Mouse (Mus musculus) heart, adult 2 months (tissue): ENCODE data around the gene Syt6. TPM values are rescaled to one million over a fixed set of nuclear protein-coding genes. Genes with fewer than 3 reads are reported as not detected.
"Not testable (repeated sequence)": the region's sequence is repeated elsewhere in the genome, so short reads cannot be mapped to it uniquely, and the experiment has no call there.

Experiments
- DNase-seq, 2 experiments: peaks; one replicate each; pipeline ENCODE4 v3.0.0; 2021
- H3K27ac ChIP-seq: fragments of 200-600 bp; 2 replicates; pipeline ENCODE4 v1.8.1; 2022
- H3K27me3 ChIP-seq: fragments of 200-500 bp; 2 replicates; pipeline ENCODE4 v1.6.1; 2012; ENCODE audit warnings: mild to moderate bottlenecking, low read length, inconsistent platforms, mixed read lengths; ENCODE audit not compliant: control insufficient read depth, insufficient read depth
- H3K36me3 ChIP-seq: fragments of 200-500 bp; 2 replicates; pipeline ENCODE4 v1.6.1; 2012; ENCODE audit warnings: low read length, inconsistent platforms; ENCODE audit not compliant: control insufficient read depth, insufficient read depth
- H3K4me1 ChIP-seq: fragments of 200-500 bp; 2 replicates; pipeline ENCODE4 v1.6.1; 2011; ENCODE audit warnings: low read length; ENCODE audit not compliant: control insufficient read depth, insufficient read depth
- H3K4me3 ChIP-seq: fragments of 200-600 bp; 2 replicates; pipeline ENCODE4 v1.8.1; 2022
- H3K79me2 ChIP-seq: fragments of 200-500 bp; replicated peaks from 2 replicates; pipeline ENCODE4 v1.6.1; 2012; ENCODE audit warnings: mild to moderate bottlenecking, inconsistent platforms, low read length, moderate library complexity, mixed read lengths; ENCODE audit not compliant: control insufficient read depth, insufficient read depth
- H3K9ac ChIP-seq: fragments of 200-500 bp; 2 replicates; pipeline ENCODE4 v1.6.1; 2012; ENCODE audit warnings: low read depth, mild to moderate bottlenecking, control low read depth, inconsistent platforms, low read length, mixed read lengths
- CTCF ChIP-seq: fragments of 200-600 bp; IDR thresholded peaks from 2 replicates; pipeline ENCODE4 v1.8.1; 2022; ENCODE audit warnings: antibody characterized with exemption, mild to moderate bottlenecking, moderate library complexity
- EP300 ChIP-seq: fragments of 200-500 bp; IDR thresholded peaks from 2 replicates; pipeline ENCODE4 v1.6.1; 2011; ENCODE audit warnings: low read depth, low read length, control low read depth; ENCODE audit not compliant: insufficient read depth
- POLR2A ChIP-seq: fragments of 200-500 bp; IDR thresholded peaks from 2 replicates; pipeline ENCODE4 v1.6.1; 2011; ENCODE audit warnings: mild to moderate bottlenecking, low read depth, low read length, control low read depth; ENCODE audit not compliant: insufficient read depth
- WGBS: fragments of 180-500 bp; shearing (Covaris S2); methylation state at CpG from one replicate; pipeline ENCODE4 v1.1.7; 2018; 5-methylcytosine and 5-hydroxymethylcytosine counted together
- intact Hi-C: fragments of 180-260 bp; cut with DNase I; formaldehyde crosslinking; loops from one replicate; pipeline ENCODE4 v1.15.1; 2025
- polyA plus RNA-seq: library from polyadenylated mRNA; depleted of rRNA; stranded (reverse); fragments of >200 nt; gene quantifications from 2 replicates; pipeline ENCODE4 v1.2.3, GENCODE M21; 2012
- total RNA-seq, 2 experiments: library from RNA; stranded (reverse); gene quantifications; 2 replicates each; pipeline ENCODE4 v1.2.3; 2021

Gene Syt6
- total and polyA plus RNA-seq, 3 experiments, result 0.05 TPM; not detected in 2

- H3K27me3 ChIP-seq, result no peaks in the 10 kb centered on the region
- intact Hi-C loops, result no loop called here
These were observed 58.1 kb downstream of the Syt6 start for GRCm38 (mm10) chr3:103633124-103633523.

GRCm38 (mm10) chr3:103633831-103634230 is 58.8 kb downstream of the Syt6 start:
- TF ChIP-seq EP300 (no peak), CTCF (no peak), POLR2A (no peak)
- no peak for DNase-seq
- intact Hi-C loops, result no loop called here
- no peaks in the 10 kb centered on the region for H3K79me2 ChIP-seq
- no peak overlapping the region for H3K4me3 ChIP-seq
- H3K4me1 ChIP-seq, result no peaks in the 10 kb centered on the region
- 45% methylated on average over 4 of the region's 4 CpGs for WGBS
- no peak overlapping the region for H3K27ac ChIP-seq
- H3K9ac ChIP-seq, result no peak overlapping the region
- no peaks in the 10 kb centered on the region for H3K36me3 ChIP-seq
- no peaks in the 10 kb centered on the region for H3K27me3 ChIP-seq

More at GRCm38 (mm10) chr3:103633124-103633523, 58.1 kb downstream of the Syt6 start:
- DNase-seq, result no peak
- Histone ChIP-seq H3K4me3 (no peak overlapping the region), H3K4me1 (no peaks in the 10 kb centered on the region), H3K36me3 (no peaks in the 10 kb centered on the region), H3K79me2 (no peaks in the 10 kb centered on the region), H3K9ac (no peak overlapping the region), H3K27ac (no peak overlapping the region)
- WGBS, result 89% methylated on average over 7 of the region's 7 CpGs
- TF ChIP-seq EP300 (no peak), POLR2A (no peak), CTCF (no peak)

DNA sequence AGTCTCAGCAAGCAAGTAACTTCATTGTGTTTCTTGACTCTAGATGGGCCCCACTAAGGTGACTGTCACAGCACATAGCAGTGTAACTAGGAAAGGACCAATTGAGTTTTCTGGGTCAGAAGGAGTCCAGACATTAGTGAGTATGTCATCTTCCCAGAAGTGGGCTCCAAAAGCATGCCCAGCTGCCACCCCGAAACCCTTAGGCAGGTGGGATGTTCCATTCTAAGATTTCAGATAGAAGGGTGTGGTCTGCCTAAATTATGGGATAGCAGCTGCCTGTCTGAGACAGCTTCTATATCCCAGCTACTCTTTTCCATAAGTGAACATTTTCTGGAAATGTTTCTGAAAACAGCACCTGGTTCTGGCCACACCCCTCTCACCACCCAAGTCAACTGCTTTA is 59.2 kb downstream of the Syt6 start:
- Histone ChIP-seq H3K79me2 (no peaks in the 10 kb centered on the region), H3K4me3 (no peak overlapping the region), H3K27ac (no peak overlapping the region), H3K27me3 (no peaks in the 10 kb centered on the region), H3K36me3 (no peaks in the 10 kb centered on the region), H3K9ac (no peak overlapping the region), H3K4me1 (no peaks in the 10 kb centered on the region)
- DNase-seq, result no peak
- intact Hi-C loops, result no loop called here
- TF ChIP-seq CTCF (no peak), EP300 (no peak), POLR2A (no peak)
- WGBS, result 93% methylated on average over 1 of the region's 1 CpGs

DNA sequence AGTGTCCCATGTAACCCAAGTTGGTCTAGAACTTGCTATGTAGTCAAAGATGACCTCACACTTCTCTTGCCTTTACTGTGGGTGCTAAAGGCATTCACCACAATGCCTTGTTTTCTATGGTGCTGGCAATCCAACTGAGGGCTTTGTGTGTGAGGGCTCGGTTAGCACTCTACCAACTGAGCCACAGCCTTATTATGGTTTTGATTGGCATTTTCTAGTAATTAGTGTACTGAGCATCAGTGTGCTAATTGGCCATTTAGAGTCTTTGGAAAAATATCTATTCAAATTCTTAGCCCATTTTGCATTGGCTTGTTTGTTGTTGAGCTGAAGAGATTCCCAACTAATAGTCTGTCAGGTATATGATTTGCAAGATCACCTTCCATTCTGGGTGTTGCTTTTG is 62.6 kb downstream of the Syt6 start:
- 81% methylated on average over 1 of the region's 1 CpGs for WGBS
- H3K27ac ChIP-seq, result no peak overlapping the region
- intact Hi-C loops, result no loop called here
- no peak overlapping the region for H3K4me3 ChIP-seq
- TF ChIP-seq POLR2A, result no peak
- TF ChIP-seq CTCF, result no peak
- no peak for TF ChIP-seq EP300
- DNase-seq, result no peak
- H3K36me3 ChIP-seq, result no peaks in the 10 kb centered on the region
- no peaks in the 10 kb centered on the region for H3K27me3 ChIP-seq
- no peak overlapping the region for H3K9ac ChIP-seq
- H3K4me1 ChIP-seq, result peaks cover 1% of the 10 kb centered on the region; the same call in 1 of the 2 replicates
- H3K79me2 ChIP-seq, result no peaks in the 10 kb centered on the region

GRCm38 (mm10) chr3:103640226-103640803 is 65.3 kb downstream of the Syt6 start:
- Histone ChIP-seq H3K27me3 (no peaks in the 10 kb centered on the region), H3K9ac (no peak overlapping the region), H3K27ac (no peak overlapping the region), H3K4me1 (peaks cover 1% of the 10 kb centered on the region; the same call in 1 of the 2 replicates), H3K36me3 (no peaks in the 10 kb centered on the region), H3K79me2 (no peaks in the 10 kb centered on the region), H3K4me3 (no peak overlapping the region)
- TF ChIP-seq CTCF (no peak), EP300 (no peak), POLR2A (no peak)
- 63% methylated on average over 8 of the region's 8 CpGs for WGBS
- DNase-seq, result no peak
- intact Hi-C loops, result no loop called here

GRCm38 (mm10) chr3:103641301-103641700 is 66.3 kb downstream of the Syt6 start:
- Histone ChIP-seq H3K4me1 (peaks cover 1% of the 10 kb centered on the region; the same call in 1 of the 2 replicates), H3K79me2 (no peaks in the 10 kb centered on the region), H3K27ac (no peak overlapping the region), H3K9ac (no peak overlapping the region), H3K4me3 (no peak overlapping the region), H3K27me3 (no peaks in the 10 kb centered on the region), H3K36me3 (no peaks in the 10 kb centered on the region)
- intact Hi-C loops, result no loop called here
- TF ChIP-seq POLR2A, result no peak
- no peak for TF ChIP-seq CTCF
- no peak for TF ChIP-seq EP300
- 63% methylated on average over 7 of the region's 7 CpGs for WGBS
- no peak for DNase-seq

- H3K4me1 ChIP-seq, H3K9ac ChIP-seq, DNase-seq, H3K27ac ChIP-seq, intact Hi-C loops, H3K36me3 ChIP-seq, H3K27me3 ChIP-seq, H3K4me3 ChIP-seq, H3K79me2 ChIP-seq: not testable (repeated sequence)
- WGBS, result 83% methylated on average over 2 of the region's 2 CpGs
These were observed 70.9 kb downstream of the Syt6 start, which contains the start of gene Atg4a-ps for GRCm38 (mm10) chr3:103645968-103646367. Atg4a-ps (minus strand) TSS chr3:103646068.
